Mouse (Mus musculus) spleen, postnatal 4 days (tissue): ENCODE results near the gene Fgfbp1.
A peak's percentile ranks its signal among the peaks of the same experiment; 100 is the strongest.

Source experiments
- DNase-seq, 2 experiments: peaks; one replicate each; pipeline ENCODE4 v3.0.0; 2022; ENCODE audit warnings: low spot score in 2 of 2

Gene Fgfbp1

DNA sequence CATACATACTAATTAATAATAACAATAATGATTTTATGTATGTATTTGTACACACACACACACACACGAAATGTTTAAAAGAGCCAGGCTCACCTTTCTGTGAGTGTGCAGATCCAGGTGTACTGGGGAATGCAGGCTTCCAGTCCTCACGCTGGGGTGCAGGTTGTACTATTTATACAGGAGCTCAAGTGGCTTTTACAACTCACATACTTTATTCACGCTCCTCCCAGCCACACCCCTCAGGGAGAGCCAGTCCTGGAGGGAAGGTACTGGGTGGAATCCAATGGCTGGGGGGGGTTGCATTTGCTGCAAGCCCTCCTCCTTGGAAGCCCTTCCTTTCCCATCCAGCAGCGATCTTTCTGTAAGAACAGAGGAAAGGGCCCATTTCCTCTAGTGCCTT, at the start of gene Fgfbp1:
Gene Fgfbp1, minus strand, starts transcription at position 160 of the 400 bp plus-strand sequence.
- DNase-seq, result no peak

DNA sequence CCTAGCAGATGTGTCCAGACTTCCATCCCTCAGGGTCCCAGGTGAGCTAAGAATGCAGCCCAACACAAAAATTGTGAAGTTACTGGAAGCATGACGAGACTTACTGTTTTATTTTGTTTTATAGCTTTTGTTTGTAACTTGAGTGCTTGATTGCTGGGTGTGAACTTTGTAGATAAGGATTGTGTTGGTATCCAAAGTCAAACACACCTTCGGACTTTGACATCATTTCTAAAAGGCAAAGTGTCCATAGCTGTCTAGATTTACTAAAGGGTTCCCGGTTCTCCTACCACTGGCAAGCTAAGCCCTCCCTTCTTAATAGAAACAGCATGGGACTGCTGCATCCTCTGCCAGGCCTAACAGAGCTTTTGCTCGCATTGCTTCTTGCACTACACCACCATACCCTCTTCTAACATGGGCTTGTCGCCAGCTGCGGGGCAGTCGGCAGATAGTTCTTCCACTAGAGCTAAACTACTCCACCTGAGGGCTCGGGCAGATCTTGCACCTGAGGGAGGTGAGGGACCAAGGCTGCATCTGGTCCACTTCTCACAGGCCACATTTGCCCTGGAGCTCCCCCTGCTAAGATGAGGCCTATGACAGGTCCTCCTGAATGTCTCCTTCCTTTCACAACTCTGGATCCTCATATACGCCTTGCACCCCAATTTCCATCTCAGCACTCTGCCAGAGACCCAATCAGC, 16.9 kb upstream of the Fgfbp1 start:
- no peak for DNase-seq

DNA sequence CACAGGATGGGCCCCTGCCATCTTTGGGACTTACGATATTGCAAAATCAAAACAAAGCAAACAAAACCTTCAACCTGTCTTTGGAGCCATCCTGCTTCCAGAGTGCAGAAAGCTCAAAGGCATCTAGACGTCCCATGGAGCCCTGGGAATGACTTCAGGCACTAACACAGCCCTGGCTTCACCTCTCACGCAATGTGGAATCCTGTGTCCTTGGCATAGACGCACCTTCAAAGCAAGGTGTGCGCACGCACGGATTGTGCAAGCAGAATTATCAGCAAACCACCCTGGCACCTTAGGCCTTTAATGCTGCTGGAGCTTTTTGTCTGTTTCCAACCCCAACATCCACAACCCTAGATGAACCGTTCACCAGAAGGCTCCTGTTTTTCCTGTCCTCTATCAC, 16.0 kb upstream of the Fgfbp1 start:
- DNase-seq, result no peak

DNA sequence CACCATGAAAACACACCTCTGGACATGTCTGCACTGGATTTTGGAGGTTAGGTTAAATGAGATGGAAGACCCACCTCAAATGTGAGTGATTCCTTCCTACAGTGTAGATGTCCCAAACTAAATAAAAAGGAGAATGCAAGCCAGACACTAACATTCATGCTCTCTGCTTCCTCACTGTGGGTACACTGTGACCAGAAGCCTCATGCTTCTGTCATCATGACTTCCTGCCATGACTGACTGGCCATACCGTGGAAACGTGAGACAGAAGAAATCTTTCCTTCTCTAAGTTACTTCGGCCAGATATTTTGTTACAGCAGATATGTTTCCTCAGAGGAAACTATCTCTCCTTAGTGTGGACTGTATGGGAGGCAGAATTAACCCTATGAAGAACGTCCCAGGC, 14.6 kb upstream of the Fgfbp1 start:
- no peak for DNase-seq

DNA sequence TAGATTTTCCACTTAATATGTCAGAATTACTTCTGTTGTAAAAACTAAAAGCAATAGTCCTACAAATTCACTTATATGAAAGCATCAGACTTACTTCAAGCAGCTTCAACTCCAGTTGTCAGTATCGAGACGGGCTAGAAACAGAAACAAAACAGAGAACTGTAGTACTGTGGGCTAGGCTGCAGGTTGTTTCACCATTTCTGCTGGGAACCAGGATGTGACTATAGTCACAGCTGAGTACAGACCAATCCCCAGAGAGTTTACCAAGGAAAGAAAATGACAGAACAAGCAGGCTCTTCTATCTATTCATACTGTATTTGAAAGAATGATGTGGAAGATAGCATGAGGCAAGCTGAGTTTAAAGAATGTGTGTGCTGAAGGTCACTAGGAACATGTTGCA, 13.4 kb upstream of the Fgfbp1 start:
- DNase-seq, result no peak

DNA sequence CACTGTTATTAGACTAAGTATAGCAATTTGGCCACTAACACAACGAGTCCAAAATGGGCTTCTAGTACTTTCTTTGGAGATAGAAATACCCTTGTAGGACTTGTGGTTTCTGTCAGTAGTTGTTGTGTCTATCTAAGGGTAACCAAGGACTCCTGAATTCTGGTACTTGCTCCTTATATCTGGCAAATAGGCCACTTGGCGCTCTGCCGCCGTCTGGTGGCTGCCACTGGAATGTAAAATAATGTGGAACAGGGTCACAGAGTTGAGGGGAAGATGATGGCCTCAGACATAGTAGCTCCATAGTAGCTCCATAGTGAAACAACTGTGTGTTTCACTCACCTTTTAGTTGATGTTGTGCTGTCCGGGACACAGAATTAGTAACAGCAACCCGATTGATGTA, 8.7 kb upstream of the Fgfbp1 start:
- DNase-seq, result peak; percentile 35 to 74

DNA sequence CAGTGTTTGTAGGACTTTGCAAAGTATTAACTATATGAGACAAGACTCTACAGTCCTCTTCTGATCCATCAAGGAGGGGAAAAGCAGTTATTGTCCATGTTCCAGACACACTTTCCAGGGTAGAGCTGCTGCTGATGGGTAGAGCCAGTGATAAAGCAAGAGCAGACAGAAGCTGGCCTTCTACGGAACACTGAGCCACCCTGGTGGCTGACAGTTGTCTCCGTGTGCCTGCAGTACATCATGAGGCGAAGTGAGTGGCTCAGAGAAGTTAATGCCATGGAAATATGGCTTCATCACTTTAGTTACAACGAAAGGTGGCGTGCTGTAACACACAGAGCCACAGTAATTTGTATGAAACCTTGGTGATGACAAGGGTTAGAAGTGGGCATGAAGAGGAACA, 7.4 kb upstream of the Fgfbp1 start:
- no peak for DNase-seq

DNA sequence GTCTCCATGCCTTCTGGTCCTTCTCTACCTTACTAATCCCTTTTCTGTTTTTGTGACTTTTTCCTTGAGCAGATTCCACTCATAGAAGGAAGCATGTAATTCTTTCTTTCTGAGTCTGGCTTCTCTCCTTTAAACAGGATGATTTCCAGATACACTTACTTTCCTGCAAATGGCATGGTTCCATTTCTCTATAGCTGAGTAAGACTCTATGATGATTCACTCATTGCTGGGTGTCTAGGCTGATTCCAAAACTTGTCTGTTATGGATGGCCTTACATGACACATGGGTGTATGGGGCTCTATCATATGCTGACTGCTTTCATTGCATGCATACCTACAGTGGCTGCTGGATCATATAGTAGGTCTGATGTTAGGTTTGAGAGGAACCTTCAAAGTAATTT, 4.6 kb upstream of the Fgfbp1 start:
- DNase-seq, result no peak

DNA sequence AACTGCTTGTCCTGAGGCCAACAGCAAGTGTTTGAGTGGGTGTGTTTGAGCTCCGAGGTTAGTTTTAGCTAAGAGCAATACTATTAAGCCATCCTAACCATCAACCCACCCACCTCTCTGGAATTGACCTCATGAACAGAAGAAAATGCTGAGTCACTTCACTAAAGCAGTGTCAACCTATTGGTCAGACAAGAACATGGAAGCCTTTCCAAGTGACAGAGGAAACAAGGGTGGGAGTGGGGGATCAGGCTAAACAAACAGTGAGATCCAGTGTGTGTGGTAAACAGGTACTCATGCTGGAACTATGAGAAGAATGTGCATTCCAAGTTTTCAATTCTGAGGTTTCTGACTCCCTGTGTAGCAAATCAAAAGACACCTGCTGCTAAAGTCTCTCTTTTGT, 1.3 kb upstream of the Fgfbp1 start:
- DNase-seq, result no peak

DNA sequence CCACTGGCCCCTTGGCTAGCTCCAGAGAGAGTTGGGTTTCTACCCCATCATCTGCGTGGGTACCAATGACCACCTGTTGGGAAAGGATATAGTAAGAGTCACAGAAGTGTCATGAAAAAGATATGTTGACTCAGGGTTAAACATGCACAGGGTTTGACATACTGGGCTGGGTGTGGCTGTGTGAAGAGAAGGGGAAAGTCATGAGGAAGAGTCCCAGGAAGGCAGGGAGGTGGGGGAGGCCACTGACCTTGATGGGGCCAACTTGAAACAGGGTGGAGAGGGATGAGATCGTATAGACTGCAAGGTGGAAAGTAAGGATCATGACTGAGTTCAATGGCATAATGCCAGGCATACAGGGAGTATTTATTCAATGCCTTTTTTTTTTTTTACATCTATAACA, 1.2 kb downstream of the Fgfbp1 start:
- no peak for DNase-seq

DNA sequence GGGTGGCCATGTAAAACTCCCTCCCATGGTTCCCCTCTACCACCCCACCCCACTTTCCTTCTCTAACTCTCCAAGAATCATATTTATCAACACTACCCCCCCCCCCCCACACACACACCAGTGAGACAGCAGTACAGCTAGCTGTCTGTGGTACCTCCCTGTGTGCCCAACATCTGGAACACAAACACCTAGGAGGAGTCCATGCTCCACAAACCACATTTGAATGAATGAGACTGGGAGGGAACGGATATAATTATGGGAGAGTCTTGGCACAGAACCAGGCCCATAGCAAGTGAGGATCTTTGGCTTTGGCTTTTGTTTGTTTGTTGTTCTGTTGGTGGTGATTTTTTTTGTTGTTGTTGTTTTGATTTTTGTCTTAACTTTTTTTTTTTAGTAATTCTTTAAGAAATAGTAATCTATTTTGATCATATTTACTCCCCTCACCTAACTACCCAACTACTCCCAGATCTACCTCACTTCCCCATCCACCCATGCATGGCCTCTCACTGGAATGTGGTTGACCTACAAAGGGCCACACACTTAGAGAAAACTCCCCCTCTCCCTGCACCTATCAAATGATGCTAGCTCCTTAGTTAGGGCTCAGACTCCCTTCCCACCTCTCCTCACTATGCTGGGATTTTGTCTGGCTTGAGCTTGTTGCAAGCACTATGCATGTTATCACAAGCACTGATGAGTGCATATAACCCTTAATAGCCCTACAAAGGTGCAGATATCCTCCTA, 4.6 kb downstream of the Fgfbp1 start:
- no peak for DNase-seq

DNA sequence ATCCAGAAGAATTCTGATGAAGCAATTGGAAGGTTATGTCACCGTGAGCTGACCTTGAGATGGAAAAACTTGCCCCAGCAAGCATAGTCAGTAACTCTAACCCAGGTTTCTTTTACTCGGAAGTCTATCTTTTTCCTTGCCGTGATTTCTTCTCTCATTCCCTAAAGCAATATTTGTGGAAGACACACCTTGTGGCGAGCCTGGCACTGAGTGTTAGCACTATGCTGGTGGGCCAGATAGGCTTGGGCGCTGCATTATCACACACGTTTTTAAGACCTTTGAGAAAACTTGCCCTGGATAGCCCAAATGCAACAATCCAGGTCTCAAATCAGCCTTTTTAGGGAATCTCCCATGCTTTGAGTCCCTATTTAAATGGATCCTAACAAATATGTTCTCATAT, 7.4 kb downstream of the Fgfbp1 start:
- no peak for DNase-seq

DNA sequence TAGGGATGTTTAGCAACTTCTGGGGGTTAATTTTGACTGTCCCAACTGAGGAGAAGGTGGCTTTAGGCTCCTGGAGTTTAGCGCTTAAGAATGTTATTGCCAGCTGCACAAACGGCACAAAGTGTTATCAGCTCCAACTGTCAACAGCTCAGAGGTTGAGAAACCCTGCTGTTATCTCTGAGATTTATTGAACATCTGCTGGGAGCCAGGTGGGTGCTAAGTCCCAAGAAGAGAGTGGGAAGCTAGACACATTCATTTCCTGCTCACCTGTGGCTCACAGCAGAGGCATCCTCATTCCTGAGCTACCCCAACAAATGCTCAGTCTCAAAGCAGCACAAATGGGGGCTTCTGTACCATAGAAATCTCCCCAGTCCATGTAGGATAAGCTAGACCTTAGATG, 10.4 kb downstream of the Fgfbp1 start:
- DNase-seq, result no peak

DNA sequence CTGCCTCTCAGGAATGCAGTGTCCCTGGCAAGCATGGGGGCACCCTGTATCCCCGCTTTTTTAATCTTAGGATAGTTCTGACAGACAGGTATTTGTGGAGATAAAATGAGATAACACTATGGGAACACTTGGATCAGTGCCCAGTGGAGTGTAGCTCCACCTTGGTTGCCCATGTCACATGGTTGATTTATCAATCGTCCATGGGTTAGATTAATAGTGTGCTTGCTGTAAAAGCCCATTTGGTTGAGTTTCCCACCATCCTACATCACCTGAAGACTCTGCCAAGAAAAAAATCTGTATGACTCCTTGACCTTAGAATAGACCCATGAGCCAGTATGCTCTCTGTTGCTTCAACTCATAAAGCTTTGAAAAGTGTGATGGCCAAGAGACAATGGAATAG, 11.0 kb downstream of the Fgfbp1 start:
- DNase-seq, result no peak

DNA sequence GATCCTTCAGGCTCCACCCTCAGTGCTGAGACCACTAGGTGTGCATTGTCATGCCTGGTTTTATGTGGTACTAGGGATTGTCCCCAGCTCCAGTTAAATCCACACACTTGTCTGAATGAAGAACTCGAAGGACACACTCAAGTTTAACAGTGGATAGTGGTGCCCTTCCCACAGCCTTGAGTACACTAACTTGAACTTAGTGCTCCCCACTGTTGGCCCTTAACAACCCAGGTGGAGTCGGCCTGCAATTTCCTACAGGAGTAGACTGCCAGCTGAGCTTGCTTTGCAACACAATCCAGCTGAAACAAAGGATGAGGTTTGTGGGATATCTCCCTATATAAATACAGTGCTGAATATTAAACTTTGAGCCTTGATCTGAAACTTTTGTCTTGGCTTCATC, 12.9 kb downstream of the Fgfbp1 start:
- DNase-seq, result no peak

DNA sequence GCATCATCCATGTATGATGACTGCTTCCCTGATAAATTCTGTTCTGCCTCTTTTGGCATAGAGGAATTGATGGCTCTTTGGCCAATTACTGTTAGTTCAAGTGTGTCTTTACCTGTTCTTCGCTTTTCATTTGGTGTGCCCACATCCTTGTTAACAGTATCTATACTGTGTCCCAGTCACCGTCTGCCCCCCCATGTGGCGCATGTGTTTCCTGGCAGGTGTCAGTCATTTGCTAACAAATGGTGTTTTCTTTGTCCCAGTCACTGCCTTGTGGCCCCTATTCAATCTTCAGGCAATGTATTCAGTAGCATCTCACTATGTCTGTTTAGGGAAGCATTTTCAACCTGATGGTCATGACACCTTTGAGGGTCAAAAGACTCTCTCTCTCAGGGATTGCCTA, 20.5 kb downstream of the Fgfbp1 start:
- DNase-seq, result no peak

DNA sequence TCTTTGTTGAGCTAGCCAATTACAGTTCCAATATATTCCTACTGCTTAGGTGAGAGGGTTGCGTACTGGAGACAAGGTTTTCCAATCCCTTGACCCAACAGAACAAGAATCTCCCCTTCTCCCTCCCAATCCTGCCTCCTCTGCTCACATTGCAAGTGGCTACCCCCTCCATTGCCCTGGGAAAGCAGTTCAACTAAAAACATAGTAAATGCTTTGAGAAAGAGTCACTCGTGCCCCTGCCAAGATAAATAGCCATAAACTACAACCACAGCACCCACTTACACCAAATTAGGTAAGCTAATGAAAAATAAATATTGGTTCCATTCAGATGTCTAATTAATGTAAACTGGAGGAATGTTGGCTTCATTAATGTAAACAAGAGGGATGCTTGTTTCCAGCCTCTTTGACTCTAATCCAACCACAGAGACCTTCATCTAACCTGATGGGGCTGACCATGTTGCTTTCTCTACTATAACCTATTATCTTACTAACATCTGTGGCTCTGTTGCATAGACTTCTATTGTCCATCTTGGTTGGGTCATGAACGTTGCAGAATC, 21.6 kb downstream of the Fgfbp1 start:
- no peak for DNase-seq

DNA sequence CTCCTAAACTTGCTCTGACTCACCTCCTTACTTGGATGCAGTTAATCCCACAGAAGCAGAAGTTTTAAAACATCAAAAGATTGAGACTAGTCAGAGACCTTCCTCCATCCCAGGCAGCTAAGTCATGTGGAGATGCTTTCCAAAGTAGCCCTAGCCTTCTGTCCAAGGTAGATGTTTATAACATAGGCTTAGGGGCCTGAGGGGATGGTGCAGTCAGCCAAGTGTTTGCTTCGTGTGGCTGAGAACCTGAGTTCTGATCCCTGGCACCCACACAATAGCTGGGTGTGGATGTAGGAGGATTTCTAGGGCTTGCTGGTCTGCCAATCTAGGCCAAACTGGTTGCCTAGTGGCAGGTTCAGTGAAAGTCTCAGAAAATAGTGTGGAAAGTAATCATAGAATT, 28.3 kb downstream of the Fgfbp1 start:
- no peak for DNase-seq

DNA sequence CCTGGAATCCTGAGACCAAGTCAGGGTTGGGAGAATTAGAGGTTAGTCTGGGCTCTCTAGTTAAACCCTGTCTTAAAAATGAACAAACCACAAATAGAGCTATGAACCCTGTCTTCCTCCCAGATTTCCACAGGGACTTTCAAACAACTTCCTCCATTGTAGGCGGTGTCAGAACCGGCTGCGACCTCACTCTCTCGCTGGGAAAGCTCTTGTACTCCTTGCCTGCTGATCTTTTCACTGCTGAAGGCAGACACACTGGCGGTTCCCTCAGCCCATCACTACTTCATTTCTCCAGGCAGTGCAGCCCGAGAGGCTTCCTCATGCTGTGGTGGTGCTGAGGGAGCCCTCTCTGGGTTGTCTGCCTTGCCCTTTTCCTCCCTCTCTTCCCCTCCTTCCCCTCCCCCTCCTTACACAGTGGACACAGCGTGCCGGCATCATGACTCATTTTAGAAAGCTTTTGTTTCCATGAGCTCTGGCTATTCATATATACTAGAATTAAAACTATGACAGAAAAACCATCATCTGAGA, 32.8 kb downstream of the Fgfbp1 start:
- peak; percentile 12 to 61 for DNase-seq

DNA sequence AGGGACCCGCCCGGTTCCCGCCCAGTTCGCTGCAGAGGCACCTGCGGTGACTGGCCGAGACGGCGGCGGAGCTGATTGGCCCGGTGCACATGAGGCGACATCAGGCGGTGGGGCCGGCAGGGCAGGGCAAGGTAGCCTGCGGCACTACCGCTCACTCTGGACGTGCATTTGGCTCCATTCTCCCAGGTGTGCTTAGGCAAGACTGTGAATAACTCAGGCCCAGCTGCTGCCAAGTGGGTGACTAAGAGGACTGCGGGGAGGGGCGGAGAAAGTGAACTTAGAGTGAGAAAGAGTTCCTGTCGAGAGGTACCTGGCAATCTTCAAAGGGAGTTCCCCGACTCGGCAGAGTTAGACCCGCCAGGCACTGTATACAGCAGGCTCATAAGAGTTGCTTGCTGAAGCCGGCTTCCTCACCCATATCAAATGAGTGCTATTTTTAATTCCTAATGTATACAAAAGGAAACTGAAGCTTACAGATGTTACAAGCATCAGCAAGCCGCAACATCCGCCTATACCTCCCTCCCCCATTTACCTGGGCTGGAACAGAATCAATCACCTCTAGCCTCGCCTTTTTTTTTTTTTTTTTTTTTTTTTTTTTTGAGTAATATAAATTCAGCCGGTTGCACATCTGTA, 33.4 kb downstream of the Fgfbp1 start:
- DNase-seq, result peak; percentile 69 to 84

DNA sequence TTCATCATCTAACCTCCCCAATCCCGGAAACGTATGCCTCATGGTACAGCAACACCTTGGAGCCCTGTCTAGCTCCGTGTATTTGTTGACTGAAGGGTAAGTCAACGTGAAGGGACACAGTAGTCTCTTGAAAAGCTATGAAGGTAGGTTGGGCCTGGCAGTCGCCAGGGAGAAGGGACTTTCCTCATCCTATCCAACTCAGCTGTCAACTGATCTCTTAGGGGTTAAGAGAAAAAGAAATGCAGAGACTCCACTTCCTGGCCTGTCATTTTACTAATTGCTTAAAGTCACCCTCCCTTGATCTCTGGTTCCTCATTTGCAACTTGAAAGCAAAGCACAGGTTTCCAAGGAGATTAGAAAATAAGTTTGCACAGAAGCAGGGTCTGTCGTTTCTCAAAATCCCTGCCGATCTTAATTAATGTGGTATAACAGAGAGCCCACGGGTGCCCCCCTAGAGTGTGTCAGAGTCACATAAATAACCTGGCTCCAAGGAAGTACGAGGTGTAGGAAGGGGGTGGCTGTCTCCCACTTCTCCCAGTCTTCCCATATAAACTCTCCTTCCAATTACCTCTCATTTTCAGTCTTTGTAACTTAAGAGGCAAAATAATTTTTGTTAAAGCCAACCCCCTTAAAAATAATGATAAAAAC, 34.1 kb downstream of the Fgfbp1 start:
- DNase-seq, result no peak

DNA sequence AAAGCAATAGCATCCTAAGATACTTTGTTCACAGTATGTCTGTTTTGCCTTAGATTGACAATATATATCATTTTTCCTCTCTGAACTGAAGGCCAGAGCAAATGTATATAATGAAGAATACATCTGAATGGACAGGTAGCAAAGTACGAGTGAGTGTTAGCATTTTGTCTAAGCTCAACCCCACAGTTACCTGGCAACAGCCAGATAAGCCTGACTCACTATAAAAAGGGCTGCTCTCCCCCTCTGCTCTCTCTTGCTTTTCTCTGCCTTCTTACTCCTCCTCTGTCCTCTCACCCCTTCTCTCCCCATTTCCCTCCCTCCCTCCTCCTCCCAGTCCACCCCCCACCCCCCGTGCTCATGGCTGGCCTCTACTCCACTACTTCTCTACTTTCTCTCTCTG, 48.3 kb downstream of the Fgfbp1 start:
- no peak for DNase-seq
